Mouse (Mus musculus) erythroblast, embryonic 14.5 days (primary cell): ENCODE data around the gene Myo18b.

ENCODE experiments used
- GATA1 ChIP-seq: IDR thresholded peaks from 2 replicates; pipeline ENCODE4 v1.6.1; 2012; ENCODE audit warnings: low read length, inconsistent platforms, mixed read lengths
- TAL1 ChIP-seq: IDR thresholded peaks from 3 replicates; pipeline ENCODE4 v1.6.1; 2012; ENCODE audit warnings: low read length, inconsistent platforms, mixed read lengths

GRCm38 (mm10) chr5:112846146-112846545 lies 50.0 kb downstream of the Myo18b start:
- TF ChIP-seq TAL1, result no peak
- no peak for TF ChIP-seq GATA1
